Mouse (Mus musculus) neural tube, embryonic 13.5 days (tissue): ENCODE measurements around the gene Bcl6b. TPM values are rescaled to one million over a fixed set of nuclear protein-coding genes. Genes with fewer than 3 reads are reported as not detected.

Source experiments
- ATAC-seq: fragments of 200-750 bp; cut with Nextera tagmentation; 2 replicates; pipeline ENCODE4 v1.8.0; 2017; ENCODE audit warnings: low read depth, mild to moderate bottlenecking, moderate TSS enrichment, moderate library complexity
- H3K27ac ChIP-seq: fragments of 300-500 bp; sonication (generic); replicated peaks from 2 replicates; pipeline ENCODE4 v1.5.1; 2015; ENCODE audit warnings: moderate library complexity, mild to moderate bottlenecking, inconsistent platforms
- H3K27me3 ChIP-seq: fragments of 300-500 bp; sonication (generic); 2 replicates; pipeline ENCODE4 v1.6.1; 2015; ENCODE audit warnings: mild to moderate bottlenecking, inconsistent platforms
- H3K36me3 ChIP-seq: fragments of 300-500 bp; sonication (generic); 2 replicates; pipeline ENCODE4 v1.6.1; 2015; ENCODE audit warnings: mild to moderate bottlenecking, inconsistent platforms
- H3K4me1 ChIP-seq: fragments of 300-500 bp; sonication (generic); replicated peaks from 2 replicates; pipeline ENCODE4 v1.6.1; 2015; ENCODE audit warnings: inconsistent platforms
- H3K4me2 ChIP-seq: fragments of 300-500 bp; sonication (generic); 2 replicates; pipeline ENCODE4 v1.6.1; 2015; ENCODE audit warnings: inconsistent platforms, mild to moderate bottlenecking, moderate library complexity
- H3K4me3 ChIP-seq: fragments of 300-500 bp; sonication (generic); 2 replicates; pipeline ENCODE4 v1.5.1; 2015; ENCODE audit warnings: mild to moderate bottlenecking, inconsistent platforms
- H3K9ac ChIP-seq: fragments of 300-500 bp; sonication (generic); 2 replicates; pipeline ENCODE4 v1.6.1; 2015; ENCODE audit warnings: moderate library complexity, mild to moderate bottlenecking, inconsistent platforms
- H3K9me3 ChIP-seq: fragments of 300-500 bp; sonication (generic); 2 replicates; pipeline ENCODE4 v1.6.1; 2016; ENCODE audit warnings: inconsistent platforms
- WGBS: fragments of 180-500 bp; shearing (Covaris S2); methylation state at CpG from one replicate; pipeline ENCODE4 v1.1.7; 2015; 5-methylcytosine and 5-hydroxymethylcytosine counted together
- polyA plus RNA-seq: library from polyadenylated mRNA; unstranded; fragments of >200 nt; fragmentation: Nextera tagmentation; extraction: Ambion mirVana; gene quantifications from 2 replicates; pipeline ENCODE4 v1.2.1, GENCODE M21; 2015

Bcl6b gene
- polyA plus RNA-seq, 1 experiment from 2014 or later, result 6.1 TPM

- H3K27ac ChIP-seq, result no peak overlapping the region
- no peaks in the 10 kb centered on the region for H3K9me3 ChIP-seq
- no peak for ATAC-seq
- peaks cover 21% of the 10 kb centered on the region for H3K4me1 ChIP-seq
- WGBS, result 76% methylated on average over 11 of the region's 11 CpGs
- no peaks in the 10 kb centered on the region for H3K36me3 ChIP-seq
- peaks cover 18% of the 10 kb centered on the region for H3K27me3 ChIP-seq
- no peak overlapping the region for H3K9ac ChIP-seq
- H3K4me3 ChIP-seq, result no peak overlapping the region
- H3K4me2 ChIP-seq, result no peak overlapping the region
These were observed 13.0 kb upstream of the Bcl6b start for GRCm38 (mm10) chr11:70242591-70242990.

- H3K36me3 ChIP-seq, result peaks cover 13% of the 10 kb centered on the region
- WGBS, result under 1% methylated on average over 34 of the region's 35 CpGs
- H3K4me2 ChIP-seq, result peak within 1 kb of the TSS; percentile 99
- ATAC-seq, result peak; percentile 27
- H3K9ac ChIP-seq, result peak within 1 kb of the TSS; percentile 94
- peak within 1 kb of the TSS; percentile 95 for H3K4me3 ChIP-seq
- H3K4me1 ChIP-seq, result peaks cover 38% of the 10 kb centered on the region
- H3K27ac ChIP-seq, result peak within 1 kb of the TSS; percentile 95
- no peaks in the 10 kb centered on the region for H3K9me3 ChIP-seq
- H3K27me3 ChIP-seq, result peaks cover 7% of the 10 kb centered on the region; the same call in 1 of the 2 replicates
These were observed 10.1 kb upstream of the Bcl6b start, which contains the start of the genes Gm21988 and Rnasek for GRCm38 (mm10) chr11:70239541-70240279. Gene Gm21988, minus strand, starts transcription at chr11:70239830. Gene Rnasek, minus strand, starts transcription at chr11:70239842.

GRCm38 (mm10) chr11:70238591-70239440, 9.2 kb upstream of the Bcl6b start:
- Histone ChIP-seq H3K4me2 (peak overlapping the region; percentile 99), H3K4me1 (peaks cover 38% of the 10 kb centered on the region), H3K9ac (peak overlapping the region; percentile 94), H3K27ac (peak overlapping the region; percentile 95), H3K4me3 (peak overlapping the region; percentile 95), H3K36me3 (peaks cover 20% of the 10 kb centered on the region), H3K27me3 (no peaks in the 10 kb centered on the region), H3K9me3 (no peaks in the 10 kb centered on the region)
- WGBS, result 14% methylated on average over 23 of the region's 23 CpGs
- 0 out of 2 replicates have a peak, but pooled peaks have one; percentile 3 for ATAC-seq

- under 1% methylated on average over 68 of the region's 70 CpGs for WGBS
- H3K27me3 ChIP-seq, result no peaks in the 10 kb centered on the region
- peak; percentile 93 for ATAC-seq
- H3K4me2 ChIP-seq, result peak within 1 kb of the TSS; percentile 99
- peak within 1 kb of the TSS; percentile 94 for H3K9ac ChIP-seq
- H3K27ac ChIP-seq, result peak within 1 kb of the TSS; percentile 95
- peaks cover 20% of the 10 kb centered on the region for H3K36me3 ChIP-seq
- H3K9me3 ChIP-seq, result no peaks in the 10 kb centered on the region
- peak within 1 kb of the TSS; percentile 95 for H3K4me3 ChIP-seq
- H3K4me1 ChIP-seq, result peaks cover 44% of the 10 kb centered on the region
These were observed 8.0 kb upstream of the Bcl6b start, which contains the start of gene 0610010K14Rik for GRCm38 (mm10) chr11:70237457-70238167. Gene 0610010K14Rik, minus strand, starts transcription at chr11:70237914.

- H3K4me1 ChIP-seq, result peaks cover 47% of the 10 kb centered on the region
- H3K36me3 ChIP-seq, result peaks cover 20% of the 10 kb centered on the region
- peak overlapping the region; percentile 95 for H3K4me3 ChIP-seq
- no peak for ATAC-seq
- peak overlapping the region; percentile 99 for H3K4me2 ChIP-seq
- H3K9ac ChIP-seq, result peak overlapping the region; percentile 94
- no peaks in the 10 kb centered on the region for H3K9me3 ChIP-seq
- 0 out of 2 replicates have a peak, but pooled peaks cover 2% of the 10 kb centered on the region for H3K27me3 ChIP-seq
- WGBS, result 26% methylated on average over 7 of the region's 7 CpGs
- peak overlapping the region; percentile 95 for H3K27ac ChIP-seq
These were observed 7.1 kb upstream of the Bcl6b start for GRCm38 (mm10) chr11:70236717-70237116.

- WGBS, result 93% methylated on average over 12 of the region's 12 CpGs
- Histone ChIP-seq H3K9me3 (no peaks in the 10 kb centered on the region), H3K27ac (no peak overlapping the region), H3K9ac (no peak overlapping the region), H3K4me1 (peaks cover 41% of the 10 kb centered on the region), H3K4me3 (no peak overlapping the region), H3K27me3 (peaks cover 12% of the 10 kb centered on the region), H3K4me2 (no peak overlapping the region), H3K36me3 (peaks cover 20% of the 10 kb centered on the region)
- no peak for ATAC-seq
These were observed 5.8 kb upstream of the Bcl6b start for GRCm38 (mm10) chr11:70235254-70235900.

GRCm38 (mm10) chr11:70234497-70234896, 4.9 kb upstream of the Bcl6b start:
- Histone ChIP-seq H3K9ac (no peak overlapping the region), H3K4me2 (no peak overlapping the region), H3K4me1 (peaks cover 47% of the 10 kb centered on the region), H3K27me3 (peaks cover 21% of the 10 kb centered on the region), H3K27ac (no peak overlapping the region), H3K36me3 (peaks cover 20% of the 10 kb centered on the region), H3K4me3 (no peak overlapping the region), H3K9me3 (no peaks in the 10 kb centered on the region)
- no peak for ATAC-seq
- 87% methylated on average over 8 of the region's 8 CpGs for WGBS

- no peak overlapping the region for H3K4me2 ChIP-seq
- no peak for ATAC-seq
- peaks cover 26% of the 10 kb centered on the region for H3K27me3 ChIP-seq
- H3K36me3 ChIP-seq, result peaks cover 20% of the 10 kb centered on the region
- no peaks in the 10 kb centered on the region for H3K9me3 ChIP-seq
- no peak overlapping the region for H3K9ac ChIP-seq
- peaks cover 49% of the 10 kb centered on the region for H3K4me1 ChIP-seq
- H3K4me3 ChIP-seq, result no peak overlapping the region
- no peak overlapping the region for H3K27ac ChIP-seq
- WGBS, result 52% methylated on average over 5 of the region's 5 CpGs
These were observed 4.4 kb upstream of the Bcl6b start for GRCm38 (mm10) chr11:70234037-70234436.

GRCm38 (mm10) chr11:70233016-70233415, 3.4 kb upstream of the Bcl6b start:
- whole genome bisulfite sequencing, result 42% methylated on average over 8 of the region's 8 CpGs

GRCm38 (mm10) chr11:70232546-70232945, 2.9 kb upstream of the Bcl6b start:
- Histone ChIP-seq H3K9ac (peak overlapping the region; percentile 71), H3K27ac (no peak overlapping the region), H3K9me3 (no peaks in the 10 kb centered on the region), H3K4me2 (peak overlapping the region; percentile 53), H3K4me1 (peaks cover 46% of the 10 kb centered on the region), H3K27me3 (peaks cover 41% of the 10 kb centered on the region), H3K36me3 (peaks cover 20% of the 10 kb centered on the region), H3K4me3 (peak overlapping the region; percentile 33)
- no peak for ATAC-seq
- WGBS, result 9% methylated on average over 8 of the region's 10 CpGs

More at GRCm38 (mm10) chr11:70233016-70233415, 3.4 kb upstream of the Bcl6b start:
- peaks cover 36% of the 10 kb centered on the region for H3K27me3 ChIP-seq
- peak overlapping the region; percentile 33 for H3K4me3 ChIP-seq
- H3K4me2 ChIP-seq, result peak overlapping the region; percentile 53
- ATAC-seq, result no peak
- H3K4me1 ChIP-seq, result peaks cover 46% of the 10 kb centered on the region
- peak overlapping the region; percentile 71 for H3K9ac ChIP-seq
- no peak overlapping the region for H3K27ac ChIP-seq
- no peaks in the 10 kb centered on the region for H3K9me3 ChIP-seq
- peaks cover 20% of the 10 kb centered on the region for H3K36me3 ChIP-seq

GRCm38 (mm10) chr11:70230239-70230727, 685 bp upstream of the Bcl6b start:
- no peak overlapping the region; the same call in 1 of the 2 replicates for H3K9ac ChIP-seq
- H3K36me3 ChIP-seq, result peaks cover 13% of the 10 kb centered on the region
- H3K4me2 ChIP-seq, result peak overlapping the region; percentile 50
- no peaks in the 10 kb centered on the region for H3K9me3 ChIP-seq
- peaks cover 63% of the 10 kb centered on the region for H3K27me3 ChIP-seq
- H3K27ac ChIP-seq, result peak overlapping the region; percentile 39; the same call in 1 of the 2 replicates
- peaks cover 45% of the 10 kb centered on the region for H3K4me1 ChIP-seq
- WGBS, result 2% methylated on average over 32 of the region's 32 CpGs
- H3K4me3 ChIP-seq, result peak overlapping the region; percentile 30; the same call in 1 of the 2 replicates
- peak; percentile 19 for ATAC-seq
